Mouse (Mus musculus) bone marrow, adult 2 months (tissue): ENCODE data around the gene Elf1.

Experiments
- CTCF ChIP-seq: fragments of 200-500 bp; IDR thresholded peaks from 2 replicates; pipeline ENCODE4 v1.5.1; 2011; ENCODE audit warnings: low read length, control low read depth; ENCODE audit not compliant: control insufficient read depth, insufficient read depth
- POLR2A ChIP-seq: fragments of 200-500 bp; IDR thresholded peaks from 2 replicates; pipeline ENCODE4 v1.6.1; 2011; ENCODE audit warnings: low read depth, mild to moderate bottlenecking, control low read depth, low read length, borderline replicate concordance; ENCODE audit not compliant: control insufficient read depth

- no peak for TF ChIP-seq CTCF
- TF ChIP-seq POLR2A: no peak
These were observed 106.8 kb downstream of the Elf1 start for GRCm38 (mm10) chr14:79587852-79588229.
